Mouse (Mus musculus): Measurements from ENCODE around the gene Fgfr2.

- TF ChIP-seq POLR2A (IDR thresholded peaks at IDR 0.05; ENCODE audit: low read depth, low read length) (no peak), CTCF (IDR thresholded peaks at IDR 0.05; ENCODE audit: borderline replicate concordance, insufficient read depth, low read length) (no peak)
Observed at GRCm38 (mm10) chr7:132780611-132781010, 342.5 kb downstream of the Fgfr2 start.
